Mouse (Mus musculus): ENCODE measurements around the gene Vps8.
A peak's percentile ranks its signal among the peaks of the same experiment; 100 is the strongest.

Gene Vps8

DNA sequence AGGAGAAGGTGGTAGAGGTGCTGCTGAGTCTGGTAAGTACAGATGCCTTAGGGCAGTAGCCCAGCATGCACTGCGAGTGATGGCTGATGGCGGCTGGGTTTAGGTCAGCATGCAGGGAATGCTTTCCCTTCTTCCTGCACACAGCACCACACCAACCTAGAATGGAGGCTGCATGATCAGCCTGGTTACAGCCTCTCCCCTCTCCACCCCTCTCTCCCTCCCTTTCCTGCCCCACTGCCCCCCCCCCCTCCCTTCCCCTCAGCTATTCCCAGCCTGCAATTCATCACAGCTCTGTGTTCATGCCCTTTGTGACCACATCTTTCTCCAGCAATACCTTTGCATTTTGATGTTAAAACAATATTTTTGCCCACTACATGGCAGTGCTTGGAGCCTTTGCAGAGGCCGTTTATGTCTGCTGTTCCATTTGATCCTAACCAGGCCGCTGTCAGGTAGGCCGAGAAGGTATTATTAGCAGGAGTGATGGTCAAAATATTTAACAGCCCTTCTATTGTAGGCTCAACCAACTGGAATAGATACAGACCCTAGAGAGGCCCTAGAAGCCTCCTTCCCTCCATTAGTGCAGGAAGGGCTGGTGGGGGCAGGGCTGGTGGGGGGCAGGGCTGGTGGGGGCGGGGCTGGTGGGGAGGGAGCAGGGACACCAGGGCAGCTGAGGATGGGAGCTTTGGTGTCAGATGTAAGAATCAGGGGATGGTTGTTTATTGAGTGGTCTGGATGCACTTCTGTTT lies 17.5 kb upstream of the Vps8 start:
- DNase-seq = no peak

GRCm38 (mm10) chr16:21406136-21406535 lies 16.8 kb upstream of the Vps8 start:
- no peak for DNase-seq

GRCm38 (mm10) chr16:21411779-21412178 lies 11.1 kb upstream of the Vps8 start:
- DNase-seq = no peak

- DNase-seq = peak; percentile 80
These were observed 10.3 kb upstream of the Vps8 start for GRCm38 (mm10) chr16:21412593-21413047.

- no peak for DNase-seq
These were observed 9.1 kb upstream of the Vps8 start for GRCm38 (mm10) chr16:21413819-21414218.

DNA sequence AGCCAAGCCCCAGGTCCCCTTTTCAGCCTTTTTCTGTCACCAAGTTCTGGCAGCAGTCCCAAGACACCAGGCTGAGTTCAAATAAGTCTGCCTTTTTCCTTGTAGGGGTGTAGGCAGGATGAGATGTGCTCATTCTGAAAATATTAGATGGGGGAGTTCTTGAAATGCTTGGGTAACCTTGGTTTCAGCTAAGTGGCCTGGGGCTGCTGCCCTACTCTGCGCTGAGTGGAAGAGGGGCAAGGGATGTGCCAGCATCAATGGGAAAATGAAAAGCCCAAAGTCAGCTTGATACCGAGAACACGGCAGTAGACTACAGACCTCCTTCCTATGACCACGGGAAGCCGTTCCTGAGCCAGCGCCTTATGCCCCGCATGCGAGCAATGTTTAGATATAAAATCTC lies 7.8 kb upstream of the Vps8 start:
- DNase-seq = no peak

DNA sequence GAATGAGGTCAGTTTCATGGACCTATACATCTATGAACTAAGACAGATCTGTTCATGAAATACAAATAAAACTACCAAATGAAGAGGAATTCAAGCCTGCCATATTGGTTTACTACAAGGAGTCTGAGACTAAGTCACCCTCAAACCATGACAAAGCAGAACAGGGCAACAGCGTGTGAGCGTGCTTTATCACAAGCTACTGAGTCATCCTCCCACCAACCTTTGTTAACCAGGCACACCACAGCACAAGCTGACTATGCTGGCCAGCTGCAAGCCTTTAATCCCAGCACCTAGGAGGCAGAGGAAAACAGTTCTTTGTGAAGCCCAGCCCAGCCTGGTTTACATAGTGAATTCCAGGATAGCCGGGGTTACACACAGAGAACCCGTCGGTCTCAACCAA lies 4.9 kb upstream of the Vps8 start:
- DNase-seq = no peak

- DNase-seq = no peak
These were observed 610 bp downstream of the Vps8 start for GRCm38 (mm10) chr16:21423546-21423910.

DNA sequence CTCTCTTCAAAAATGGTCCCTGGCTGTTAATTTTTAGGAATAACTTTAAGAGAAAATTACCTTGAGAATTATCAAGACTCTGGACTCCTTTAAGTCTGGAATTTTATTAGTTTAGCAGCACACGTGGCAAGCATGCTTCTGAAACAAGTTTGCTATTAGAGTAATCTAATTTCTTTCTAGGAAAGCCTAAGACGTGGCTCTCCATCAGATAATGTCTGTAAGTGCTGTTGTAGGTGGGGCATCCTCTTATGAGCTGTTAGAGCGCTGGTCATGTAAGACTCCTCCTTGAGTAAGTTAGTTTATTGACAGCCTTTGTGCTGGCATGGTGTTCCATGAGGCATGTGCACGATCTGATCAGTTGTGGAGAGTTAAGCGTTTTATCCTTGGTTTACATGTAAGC lies 5.2 kb downstream of the Vps8 start:
- no peak for DNase-seq

- no peak for DNase-seq
These were observed 7.6 kb downstream of the Vps8 start for GRCm38 (mm10) chr16:21430377-21431060.

GRCm38 (mm10) chr16:21431614-21432013 lies 8.7 kb downstream of the Vps8 start:
- no peak for DNase-seq

DNA sequence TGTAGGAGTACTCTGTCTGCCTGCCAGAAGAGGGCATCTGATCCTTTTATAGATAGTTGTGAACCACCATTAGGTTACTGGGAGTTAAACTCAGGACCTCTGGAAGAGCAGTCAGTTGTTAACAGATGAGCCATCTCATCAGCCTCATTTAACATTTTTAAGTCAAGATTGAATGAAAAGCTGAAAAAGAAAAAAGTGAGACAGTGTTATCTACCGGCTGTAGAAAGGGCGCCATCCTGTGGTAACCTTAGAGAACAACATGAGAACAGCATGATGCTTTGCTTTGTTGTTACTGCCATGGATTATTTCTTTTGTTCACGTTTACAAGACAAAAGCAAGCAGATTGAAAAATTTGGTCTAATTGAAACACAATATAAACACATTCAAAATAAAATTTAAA lies 10.6 kb downstream of the Vps8 start:
- DNase-seq = no peak

DNA sequence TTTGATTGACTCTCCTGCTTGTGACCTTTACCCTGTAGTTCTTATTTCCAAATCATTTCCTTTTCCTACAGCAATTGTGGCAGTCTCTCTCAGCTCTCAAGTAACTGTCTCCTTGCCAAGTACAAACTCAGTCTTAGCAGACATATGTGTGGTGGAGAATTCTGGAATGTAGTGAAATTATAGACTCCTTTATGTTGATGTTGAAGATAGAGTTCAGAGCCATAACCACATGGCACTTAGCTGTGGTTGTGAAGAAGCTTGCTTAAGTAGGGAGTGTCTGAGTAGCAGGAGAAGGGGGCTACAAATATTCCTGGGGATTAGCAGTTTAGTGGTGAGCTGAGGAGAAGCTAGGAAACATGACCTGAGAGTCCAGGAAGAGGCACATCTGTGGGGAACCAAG lies 18.1 kb downstream of the Vps8 start:
- no peak for DNase-seq

- no peak for DNase-seq
These were observed 22.2 kb downstream of the Vps8 start for GRCm38 (mm10) chr16:21445026-21445625.

DNA sequence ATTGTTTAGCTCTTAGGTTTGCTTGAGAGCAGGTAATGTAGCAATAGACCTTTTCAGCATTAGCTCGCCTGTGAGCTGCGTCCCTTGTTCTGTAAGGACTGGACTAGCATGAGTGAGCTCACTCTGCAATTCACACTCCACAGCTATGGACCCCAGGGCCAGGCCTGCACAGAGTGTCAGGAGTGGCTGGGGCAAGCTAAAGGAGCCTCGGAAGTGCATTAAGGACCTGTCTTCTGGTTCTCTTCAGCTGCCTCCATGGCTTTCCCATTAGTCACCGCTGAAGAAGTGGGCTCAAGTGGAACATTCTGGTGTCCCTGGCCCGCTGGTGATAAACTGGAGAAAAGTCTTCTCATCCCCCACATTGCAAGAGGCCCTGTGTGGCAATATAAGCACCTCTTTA lies 24.5 kb downstream of the Vps8 start:
- DNase-seq = no peak

DNA sequence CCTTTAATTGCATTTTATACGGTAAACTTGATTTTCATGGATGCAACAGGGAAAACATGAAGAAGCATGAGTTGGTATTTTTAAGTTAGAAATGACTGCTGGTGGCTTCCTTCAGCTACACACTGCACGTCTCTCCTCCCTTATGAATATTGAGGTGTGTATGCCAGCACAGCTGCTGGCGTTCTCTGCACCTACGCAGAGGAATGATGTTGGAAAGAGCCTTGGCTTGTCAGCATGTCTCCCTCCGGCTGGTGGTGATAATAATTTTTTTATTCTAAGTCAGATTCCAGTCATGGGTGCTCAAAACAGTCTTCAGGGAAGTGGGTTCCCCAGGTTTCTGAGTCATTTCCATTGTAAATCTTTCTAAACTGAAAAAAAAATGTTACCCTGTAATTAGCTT lies 25.5 kb downstream of the Vps8 start:
- no peak for DNase-seq

DNA sequence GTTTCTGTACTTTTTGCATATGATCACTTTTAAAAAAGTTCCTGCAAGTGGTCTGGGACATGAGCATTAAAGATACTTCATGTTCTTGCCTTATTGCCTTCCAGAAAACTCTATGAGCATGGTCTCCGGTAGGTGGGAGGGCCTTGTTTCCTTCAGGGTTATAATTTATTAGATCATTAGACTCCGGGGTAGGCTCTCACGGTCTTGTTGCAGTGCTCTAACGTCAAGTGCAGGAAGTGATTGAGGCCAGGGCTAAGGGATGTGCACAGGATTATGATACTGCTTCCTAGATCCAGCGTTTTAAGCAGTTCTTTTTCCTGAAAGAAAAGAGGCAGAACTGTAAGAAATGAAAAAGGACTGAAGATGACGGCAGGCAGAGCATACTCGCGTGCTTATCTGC lies 27.0 kb downstream of the Vps8 start:
- DNase-seq = no peak

GRCm38 (mm10) chr16:21452569-21452968 lies 29.7 kb downstream of the Vps8 start:
- DNase-seq = no peak

GRCm38 (mm10) chr16:21457639-21458369 lies 34.9 kb downstream of the Vps8 start:
- DNase-seq = no peak

GRCm38 (mm10) chr16:21465868-21466267 lies 43.0 kb downstream of the Vps8 start:
- peak; percentile 6 for DNase-seq

DNA sequence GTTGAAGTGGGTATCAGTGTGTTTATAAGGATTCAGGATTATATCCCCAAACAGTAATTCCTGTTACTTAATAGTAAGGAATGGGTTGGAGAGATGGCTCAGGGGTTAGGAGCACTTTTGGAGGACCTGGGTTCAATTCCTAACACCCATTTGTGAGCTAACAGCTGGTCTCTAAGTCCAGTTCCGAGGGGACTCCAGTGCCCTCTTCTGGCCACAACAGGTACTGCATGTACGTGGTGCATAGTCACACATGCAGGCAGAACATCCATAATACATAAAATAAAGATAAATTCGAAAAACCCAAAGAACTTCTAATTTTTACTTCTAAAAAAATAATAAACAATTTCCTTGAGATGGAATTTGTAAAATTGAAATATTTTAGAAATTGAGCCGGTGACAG lies 47.5 kb downstream of the Vps8 start:
- DNase-seq = peak; percentile 25

DNA sequence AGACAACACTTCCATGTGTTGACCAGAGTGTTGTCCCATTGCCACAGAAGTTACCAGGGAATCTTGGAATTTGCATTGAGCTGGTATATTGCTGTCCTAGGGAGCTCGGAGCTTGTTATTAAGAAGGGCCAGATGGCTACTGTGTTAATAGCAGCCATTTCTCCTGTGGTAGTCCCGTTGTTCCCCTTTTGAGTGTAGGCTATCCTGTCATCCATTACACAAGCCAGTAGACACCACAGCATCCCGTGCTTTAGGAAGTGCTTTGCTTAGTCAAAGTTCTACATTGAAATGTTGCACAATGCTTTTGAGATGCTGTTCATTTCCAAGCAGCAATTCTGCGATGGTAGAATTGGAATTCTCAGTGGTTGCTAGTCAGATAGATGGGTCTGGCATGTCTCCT lies 54.2 kb downstream of the Vps8 start:
- no peak for DNase-seq

DNA sequence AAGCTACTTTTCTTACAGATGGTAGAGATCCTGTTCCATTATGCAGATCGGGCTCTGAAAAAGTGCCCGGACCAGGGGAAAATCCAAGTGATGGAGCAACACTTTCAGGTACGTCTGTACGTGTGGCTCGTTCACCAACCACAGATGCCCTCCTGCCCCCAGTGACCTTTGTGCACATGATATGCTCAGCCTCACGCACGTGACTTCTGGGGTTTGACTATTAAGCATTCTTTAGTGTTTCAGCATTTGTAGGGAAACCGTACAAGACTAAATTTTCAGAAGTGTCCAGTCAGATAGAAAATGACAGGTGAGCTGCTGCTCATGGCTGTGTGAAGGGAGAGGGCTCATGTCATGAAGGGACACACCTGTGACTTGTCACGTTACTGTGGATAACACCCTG lies 55.5 kb downstream of the Vps8 start:
- no peak for DNase-seq

DNA sequence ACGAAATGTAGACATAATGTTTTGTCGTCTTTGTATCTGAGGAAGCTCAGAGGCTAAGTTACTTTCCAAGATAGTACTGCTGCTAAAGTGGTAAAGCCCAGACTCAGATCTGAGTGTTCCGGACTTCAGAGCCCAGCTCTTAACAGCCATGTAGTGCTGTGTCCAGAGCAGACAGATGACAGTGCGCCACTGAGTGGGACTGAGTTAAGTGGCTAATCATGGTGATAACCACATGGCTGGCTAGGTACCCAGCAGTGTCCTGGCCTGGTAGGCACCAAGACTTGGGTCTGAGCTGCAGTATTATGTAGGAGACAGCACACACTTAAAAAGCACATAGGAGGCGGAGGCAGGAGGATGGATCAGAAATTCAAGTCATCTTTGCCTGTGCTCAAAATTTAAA lies 60.9 kb downstream of the Vps8 start:
- no peak for DNase-seq
